12 mouse cellular contexts compared by ENCODE assay signal in the genomic region with DNA sequence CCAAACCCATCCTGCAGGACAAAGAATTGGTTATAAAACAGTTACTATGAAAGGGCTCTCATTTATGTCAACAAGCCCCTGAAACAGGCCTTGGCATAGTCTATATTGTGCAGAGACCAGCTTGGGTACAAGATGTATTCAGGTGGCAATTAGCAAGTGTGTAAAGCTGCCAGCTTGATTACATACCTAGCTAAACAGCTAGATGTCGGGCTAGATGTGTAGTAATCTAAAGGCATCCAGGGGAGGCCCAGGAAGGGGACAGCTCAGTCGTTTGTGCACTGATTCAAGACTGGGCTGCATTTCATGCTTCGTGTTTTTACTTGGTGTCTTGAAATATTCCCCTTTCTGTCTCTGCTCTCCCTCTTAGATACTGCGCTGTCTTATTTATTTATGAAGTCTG.
"Had no signal": no experiment of that assay in that cellular context is flagged by ENCODE, and none has a peak within 500 bp of the region (broad histone marks: within the 10 kb centered on the region; RNA-seq: fewer than 3 reads in every experiment).

No protein-coding gene starts in this region.

- H3K27ac ChIP-seq: liver, embryonic 15.5 days had no signal

- H3K9ac ChIP-seq: limb, embryonic 13.5 days; liver, embryonic 15.5 days had no signal

- H3K27me3 ChIP-seq: limb, embryonic 13.5 days had no signal

- H3K36me3 ChIP-seq: limb, embryonic 13.5 days; liver, embryonic 15.5 days had no signal

- H3K9me3 ChIP-seq: limb, embryonic 13.5 days; liver, embryonic 15.5 days had no signal

- DNase-seq: kidney, adult 11 months; kidney, adult 9 months; kidney, postnatal 14 days; layer of hippocampus, postnatal 36 days; lung, adult 2 months; lung, postnatal 36 days; right cerebral cortex, postnatal 4 days; thymus, postnatal 4 days had no signal

- H3K4me3 ChIP-seq: limb, embryonic 13.5 days; liver, embryonic 15.5 days had no signal

- H3K4me2 ChIP-seq: liver, embryonic 11.5 days had no signal

- ATAC-seq: lung, postnatal 0 days had no signal
